Mouse (Mus musculus): Measurements from ENCODE around the gene Pax8. TPM values are rescaled to one million over a fixed set of nuclear protein-coding genes. Genes with fewer than 3 reads are reported as not detected.

Pax8 gene
- polyA plus RNA-seq (2014; fragmentation: Nextera tagmentation; extraction: Ambion mirVana) = 25.8 and 26.1 TPM in 2 replicates

- H3K9me3 ChIP-seq (ENCODE audit: control insufficient read depth, low read length) = no peaks in the 10 kb centered on the region
- no peaks in the 10 kb centered on the region for H3K36me3 ChIP-seq (ENCODE audit: control insufficient read depth, insufficient read depth, low read length)
- ATAC-seq (ENCODE audit: insufficient read depth, low FRiP score, low TSS enrichment) (no peak), DNase-seq (ENCODE audit: low spot score) (no peak)
- peak within 1 kb of the TSS; percentile 42 for H3K9ac ChIP-seq (ENCODE audit: low read length)
- H3K27me3 ChIP-seq (ENCODE audit: control insufficient read depth, insufficient read depth, low read length) = peaks cover 54% of the 10 kb centered on the region
- H3K4me2 ChIP-seq (ENCODE audit: low read depth) = peak within 1 kb of the TSS; percentile 47; the same call in 1 of the 2 replicates
- H3K27ac ChIP-seq (ENCODE audit: low read depth, low read length) = no peak within 1 kb of the TSS
- 18% methylated on average over 9 of the region's 9 CpGs for WGBS
- H3K4me3 ChIP-seq (ENCODE audit: low read depth, low read length) = peak within 1 kb of the TSS; percentile 40
- H3K4me1 ChIP-seq (ENCODE audit: control insufficient read depth, insufficient read depth, low read length) = no peaks in the 10 kb centered on the region
Measured at GRCm38 (mm10) chr2:24475420-24475819, at the start of gene Pax8. Gene Pax8, minus strand, starts transcription at chr2:24475599.

- DNase-seq (ENCODE audit: low spot score) (peak; percentile 83), ATAC-seq (ENCODE audit: insufficient read depth, low FRiP score, low TSS enrichment) (peak; percentile 92)
- Histone ChIP-seq H3K4me2 (ENCODE audit: low read depth) (peak overlapping the region; percentile 58), H3K9ac (ENCODE audit: low read length) (peak overlapping the region; percentile 41), H3K27me3 (ENCODE audit: control insufficient read depth, insufficient read depth, low read length) (no peaks in the 10 kb centered on the region), H3K9me3 (ENCODE audit: control insufficient read depth, low read length) (no peaks in the 10 kb centered on the region), H3K4me1 (ENCODE audit: control insufficient read depth, insufficient read depth, low read length) (peaks cover 5% of the 10 kb centered on the region; the same call in 1 of the 2 replicates), H3K27ac (ENCODE audit: low read depth, low read length) (peak overlapping the region; percentile 57; the same call in 1 of the 2 replicates), H3K4me3 (ENCODE audit: low read depth, low read length) (peak overlapping the region; percentile 32), H3K36me3 (ENCODE audit: control insufficient read depth, insufficient read depth, low read length) (no peaks in the 10 kb centered on the region)
- WGBS = under 1% methylated on average over 33 of the region's 33 CpGs
Measured at GRCm38 (mm10) chr2:24521430-24522226, 46.2 kb upstream of the Pax8 start.

GRCm38 (mm10) chr2:24520576-24521272, 45.3 kb upstream of the Pax8 start:
- Histone ChIP-seq H3K27ac (ENCODE audit: low read depth, low read length) (no peak overlapping the region; the same call in 1 of the 2 replicates), H3K4me1 (ENCODE audit: control insufficient read depth, insufficient read depth, low read length) (peaks cover 5% of the 10 kb centered on the region; the same call in 1 of the 2 replicates), H3K27me3 (ENCODE audit: control insufficient read depth, insufficient read depth, low read length) (no peaks in the 10 kb centered on the region), H3K9ac (ENCODE audit: low read length) (peak overlapping the region; percentile 41), H3K4me2 (ENCODE audit: low read depth) (peak overlapping the region; percentile 58), H3K4me3 (ENCODE audit: low read depth, low read length) (0 out of 2 replicates have a peak overlapping the region, but pooled peaks have one; percentile 32), H3K36me3 (ENCODE audit: control insufficient read depth, insufficient read depth, low read length) (no peaks in the 10 kb centered on the region), H3K9me3 (ENCODE audit: control insufficient read depth, low read length) (no peaks in the 10 kb centered on the region)
- DNase-seq (ENCODE audit: low spot score) = no peak
- WGBS = 31% methylated on average over 9 of the region's 9 CpGs
- ATAC-seq (ENCODE audit: insufficient read depth, low FRiP score, low TSS enrichment) = peak; percentile 43; the same call in 1 of the 2 replicates

- no peak overlapping the region for H3K27ac ChIP-seq (ENCODE audit: low read depth, low read length)
- peaks cover 3% of the 10 kb centered on the region; the same call in 1 of the 2 replicates for H3K4me1 ChIP-seq (ENCODE audit: control insufficient read depth, insufficient read depth, low read length)
- no peaks in the 10 kb centered on the region for H3K9me3 ChIP-seq (ENCODE audit: control insufficient read depth, low read length)
- DNase-seq (ENCODE audit: low spot score) (no peak), ATAC-seq (ENCODE audit: insufficient read depth, low FRiP score, low TSS enrichment) (no peak)
- WGBS = 85% methylated on average over 3 of the region's 3 CpGs
- no peaks in the 10 kb centered on the region for H3K27me3 ChIP-seq (ENCODE audit: control insufficient read depth, insufficient read depth, low read length)
- no peak overlapping the region for H3K4me2 ChIP-seq (ENCODE audit: low read depth)
- H3K9ac ChIP-seq (ENCODE audit: low read length) = no peak overlapping the region
- H3K4me3 ChIP-seq (ENCODE audit: low read depth, low read length) = no peak overlapping the region
- no peaks in the 10 kb centered on the region for H3K36me3 ChIP-seq (ENCODE audit: control insufficient read depth, insufficient read depth, low read length)
Measured at GRCm38 (mm10) chr2:24516946-24517345, 41.5 kb upstream of the Pax8 start.

GRCm38 (mm10) chr2:24507359-24507758, 32.0 kb upstream of the Pax8 start:
- Histone ChIP-seq H3K36me3 (ENCODE audit: control insufficient read depth, insufficient read depth, low read length) (no peaks in the 10 kb centered on the region), H3K4me3 (ENCODE audit: low read depth, low read length) (no peak overlapping the region), H3K9ac (ENCODE audit: low read length) (no peak overlapping the region), H3K27ac (ENCODE audit: low read depth, low read length) (no peak overlapping the region), H3K4me2 (ENCODE audit: low read depth) (no peak overlapping the region), H3K9me3 (ENCODE audit: control insufficient read depth, low read length) (no peaks in the 10 kb centered on the region), H3K27me3 (ENCODE audit: control insufficient read depth, insufficient read depth, low read length) (peaks cover 13% of the 10 kb centered on the region; the same call in 1 of the 2 replicates), H3K4me1 (ENCODE audit: control insufficient read depth, insufficient read depth, low read length) (peaks cover 8% of the 10 kb centered on the region; the same call in 1 of the 2 replicates)
- DNase-seq (ENCODE audit: low spot score) (no peak), ATAC-seq (ENCODE audit: insufficient read depth, low FRiP score, low TSS enrichment) (no peak)
- 89% methylated on average over 3 of the region's 3 CpGs for WGBS

GRCm38 (mm10) chr2:24502963-24503471, 27.6 kb upstream of the Pax8 start:
- H3K27me3 ChIP-seq (ENCODE audit: control insufficient read depth, insufficient read depth, low read length) = peaks cover 17% of the 10 kb centered on the region
- no peak overlapping the region for H3K4me2 ChIP-seq (ENCODE audit: low read depth)
- no peaks in the 10 kb centered on the region for H3K9me3 ChIP-seq (ENCODE audit: control insufficient read depth, low read length)
- peaks cover 8% of the 10 kb centered on the region; the same call in 1 of the 2 replicates for H3K4me1 ChIP-seq (ENCODE audit: control insufficient read depth, insufficient read depth, low read length)
- no peak overlapping the region for H3K27ac ChIP-seq (ENCODE audit: low read depth, low read length)
- ATAC-seq (ENCODE audit: insufficient read depth, low FRiP score, low TSS enrichment) (peak; percentile 94), DNase-seq (ENCODE audit: low spot score) (peak; percentile 77)
- WGBS = 30% methylated on average over 5 of the region's 5 CpGs
- H3K9ac ChIP-seq (ENCODE audit: low read length) = no peak overlapping the region
- H3K36me3 ChIP-seq (ENCODE audit: control insufficient read depth, insufficient read depth, low read length) = no peaks in the 10 kb centered on the region
- no peak overlapping the region for H3K4me3 ChIP-seq (ENCODE audit: low read depth, low read length)

- peaks cover 12% of the 10 kb centered on the region for H3K27me3 ChIP-seq (ENCODE audit: control insufficient read depth, insufficient read depth, low read length)
- H3K36me3 ChIP-seq (ENCODE audit: control insufficient read depth, insufficient read depth, low read length) = no peaks in the 10 kb centered on the region
- ATAC-seq (ENCODE audit: insufficient read depth, low FRiP score, low TSS enrichment) (no peak), DNase-seq (ENCODE audit: low spot score) (no peak)
- no peak overlapping the region for H3K9ac ChIP-seq (ENCODE audit: low read length)
- H3K27ac ChIP-seq (ENCODE audit: low read depth, low read length) = no peak overlapping the region
- H3K4me2 ChIP-seq (ENCODE audit: low read depth) = no peak overlapping the region
- peaks cover 8% of the 10 kb centered on the region; the same call in 1 of the 2 replicates for H3K4me1 ChIP-seq (ENCODE audit: control insufficient read depth, insufficient read depth, low read length)
- no peaks in the 10 kb centered on the region for H3K9me3 ChIP-seq (ENCODE audit: control insufficient read depth, low read length)
- no peak overlapping the region for H3K4me3 ChIP-seq (ENCODE audit: low read depth, low read length)
- WGBS = 81% methylated on average over 2 of the region's 2 CpGs
Measured at GRCm38 (mm10) chr2:24500921-24501320, 25.5 kb upstream of the Pax8 start.

GRCm38 (mm10) chr2:24490564-24490963, 15.2 kb upstream of the Pax8 start:
- no peak for ATAC-seq (ENCODE audit: insufficient read depth, low FRiP score, low TSS enrichment)

More at GRCm38 (mm10) chr2:24490564-24490963, 15.2 kb upstream of the Pax8 start:
- H3K4me1 ChIP-seq (ENCODE audit: control insufficient read depth, insufficient read depth, low read length) = no peaks in the 10 kb centered on the region
- H3K36me3 ChIP-seq (ENCODE audit: control insufficient read depth, insufficient read depth, low read length) = no peaks in the 10 kb centered on the region
- H3K4me2 ChIP-seq (ENCODE audit: low read depth) = no peak overlapping the region
- H3K27ac ChIP-seq (ENCODE audit: low read depth, low read length) = no peak overlapping the region
- H3K4me3 ChIP-seq (ENCODE audit: low read depth, low read length) = no peak overlapping the region
- no peaks in the 10 kb centered on the region for H3K27me3 ChIP-seq (ENCODE audit: control insufficient read depth, insufficient read depth, low read length)
- WGBS = 46% methylated on average over 6 of the region's 6 CpGs
- no peaks in the 10 kb centered on the region for H3K9me3 ChIP-seq (ENCODE audit: control insufficient read depth, low read length)
- DNase-seq (ENCODE audit: low spot score) = peak; percentile 45
- H3K9ac ChIP-seq (ENCODE audit: low read length) = no peak overlapping the region

Data from neural tube, embryonic 11.5 days (tissue).